18 mouse cellular contexts compared by ENCODE assay signal in the genomic region with DNA sequence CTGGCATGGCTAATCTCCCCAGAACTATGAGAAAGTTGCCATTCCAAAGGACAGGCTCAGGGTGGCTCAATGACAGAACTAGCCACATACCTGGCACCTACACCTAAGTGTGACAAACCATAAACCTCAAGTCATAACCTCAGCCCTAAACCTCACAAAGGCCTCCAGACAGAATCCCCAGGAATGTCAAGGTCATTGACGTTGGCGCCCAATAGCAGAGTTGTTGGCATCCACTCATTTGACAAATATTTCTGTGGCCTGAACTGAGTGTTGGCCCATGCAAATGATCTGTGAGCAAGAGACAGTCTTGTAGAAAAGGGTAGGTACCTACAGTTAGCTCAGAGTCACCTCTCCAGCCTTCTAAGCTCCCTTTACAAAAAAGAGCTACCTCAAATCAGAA.
"Had no signal": no experiment of that assay in that cellular context is flagged by ENCODE, and none has a peak within 500 bp of the region (broad histone marks: within the 10 kb centered on the region; RNA-seq: fewer than 3 reads in every experiment).

No protein-coding gene starts in this region.

- H3K27ac ChIP-seq: midbrain, embryonic 12.5 days; neural tube, embryonic 13.5 days; neural tube, embryonic 15.5 days had no signal

- ATAC-seq: midbrain, embryonic 16.5 days had no signal

- H3K4me1 ChIP-seq: midbrain, embryonic 12.5 days; neural tube, embryonic 13.5 days; neural tube, embryonic 15.5 days had no signal

- H3K4me2 ChIP-seq: lung, embryonic 14.5 days; midbrain, embryonic 12.5 days; neural tube, embryonic 13.5 days; neural tube, embryonic 15.5 days had no signal

- DNase-seq: lung, adult 18-20 months; lung, embryonic 14.5 days; lung, postnatal 10 days; lung, postnatal 4 days; midbrain, embryonic 14.5 days; retina, postnatal 1 day; right cerebral cortex, adult 18-20 months; right cerebral cortex, postnatal 25 days; right cerebral cortex, postnatal 4 days; spleen, adult 18-20 months; thymus, adult 18-20 months; thymus, postnatal 14 days; thymus, postnatal 36 days had no signal

- H3K27me3 ChIP-seq: midbrain, embryonic 12.5 days; neural tube, embryonic 13.5 days; neural tube, embryonic 15.5 days had no signal

- H3K9ac ChIP-seq: lung, embryonic 14.5 days; midbrain, embryonic 12.5 days; neural tube, embryonic 13.5 days; neural tube, embryonic 15.5 days had no signal

- H3K4me3 ChIP-seq: midbrain, embryonic 12.5 days; myocyte; neural tube, embryonic 13.5 days; neural tube, embryonic 15.5 days had no signal

- H3K36me3 ChIP-seq: midbrain, embryonic 12.5 days; neural tube, embryonic 13.5 days; neural tube, embryonic 15.5 days had no signal
